Comparison of ENCODE assay signal across 21 mouse cellular contexts in genomic region chr17:31743656-31744055, GRCm38 (mm10).
A peak's percentile ranks its signal among the peaks of the same experiment; 100 is the strongest.
DNase-seq lines count a peak whose midpoint lies in the region; ATAC-seq lines count a peak whose summit lies in the region.
"Had no signal": no experiment of that assay in that cellular context is flagged by ENCODE, and none has a peak within 500 bp of the region (broad histone marks: within the 10 kb centered on the region; RNA-seq: fewer than 3 reads in every experiment).

No protein-coding gene starts in this region.

- no peak overlapping the region for H3K27ac ChIP-seq in midbrain, embryonic 11.5 days (ENCODE audit: low read depth, low read length)
- H3K27ac ChIP-seq in midbrain, embryonic 14.5 days (replicated peaks; ENCODE audit: low read depth, low read length): no peak overlapping the region

- no peaks in the 10 kb centered on the region for H3K36me3 ChIP-seq in midbrain, embryonic 11.5 days (ENCODE audit: control insufficient read depth, insufficient read depth, low read length)
- H3K36me3 ChIP-seq in midbrain, embryonic 14.5 days (ENCODE audit: control insufficient read depth, insufficient read depth, low read length): no peaks in the 10 kb centered on the region
- H3K36me3 ChIP-seq: G1E had no signal

- no peaks in the 10 kb centered on the region for H3K4me1 ChIP-seq in midbrain, embryonic 11.5 days (ENCODE audit: control insufficient read depth, insufficient read depth, low read length)
- no peaks in the 10 kb centered on the region; the same call in 1 of the 2 replicates for H3K4me1 ChIP-seq in midbrain, embryonic 14.5 days (ENCODE audit: control insufficient read depth, insufficient read depth, low read length)

- peak; percentile 69 for DNase-seq in adrenal gland, adult 2 months
- no peak for DNase-seq in adrenal gland, adult 8-10 months
- DNase-seq in adrenal gland, postnatal 14 days: peak; percentile 26
- no peak for DNase-seq in adrenal gland, adult 18-20 months (ENCODE audit: low spot score in 2 of 2)
- peak; percentile 14 for DNase-seq in midbrain, embryonic 11.5 days (ENCODE audit: low spot score, missing footprints)
- DNase-seq in midbrain, embryonic 14.5 days: no peak
- DNase-seq: adrenal gland, postnatal 10 days; adrenal gland, postnatal 25 days; B cell, adult 2 months; cerebellum, adult 11 months; cerebellum, adult 11-12 months; cerebellum, adult 18-20 months; cerebellum, adult 2 months; cerebellum, adult 8-10 months; cerebellum, adult 9-10 months; cerebellum, adult 9-11 months had no signal

- WGBS in midbrain, embryonic 11.5 days: 88% methylated on average over 4 of the region's 4 CpGs
- 89% methylated on average over 4 of the region's 4 CpGs for WGBS in midbrain, embryonic 14.5 days

- no peaks in the 10 kb centered on the region for H3K27me3 ChIP-seq in midbrain, embryonic 11.5 days (ENCODE audit: control insufficient read depth, insufficient read depth, low read length)
- no peaks in the 10 kb centered on the region for H3K27me3 ChIP-seq in midbrain, embryonic 14.5 days (ENCODE audit: control insufficient read depth, insufficient read depth, low read length)
- H3K27me3 ChIP-seq: CH12.LX, Patski had no signal

- H3K9me3 ChIP-seq in midbrain, embryonic 11.5 days (ENCODE audit: control insufficient read depth, low read length): no peaks in the 10 kb centered on the region
- H3K9me3 ChIP-seq in midbrain, embryonic 14.5 days (ENCODE audit: control insufficient read depth, low read length): no peaks in the 10 kb centered on the region
- H3K9me3 ChIP-seq: G1E had no signal

- no peak for ATAC-seq in midbrain, embryonic 11.5 days (ENCODE audit: low FRiP score)
- ATAC-seq in midbrain, embryonic 14.5 days (ENCODE audit: low FRiP score, low TSS enrichment): no peak
- ATAC-seq: activated CD4-positive, CD25-positive, alpha-beta regulatory T cell, adult 4 months; CD4-positive, CD25-positive, alpha-beta regulatory T cell, adult 4 months; Patski had no signal

- no peak overlapping the region for H3K4me2 ChIP-seq in midbrain, embryonic 11.5 days
- H3K4me2 ChIP-seq in midbrain, embryonic 14.5 days (ENCODE audit: low read length): no peak overlapping the region

- no peak overlapping the region for H3K4me3 ChIP-seq in midbrain, embryonic 11.5 days (ENCODE audit: low read depth, low read length)
- no peak overlapping the region for H3K4me3 ChIP-seq in midbrain, embryonic 14.5 days (replicated peaks; ENCODE audit: low read depth, low read length)

- H3K9ac ChIP-seq in midbrain, embryonic 11.5 days (ENCODE audit: low read length): no peak overlapping the region
- H3K9ac ChIP-seq in midbrain, embryonic 14.5 days (replicated peaks; ENCODE audit: low read length): no peak overlapping the region

Comparison
In these comparisons a context has a peak if more than half of its experiments do, and no peak if none do; other contexts are left out.
1. DNase-seq: peak in adrenal gland, adult 2 months (single experiment), adrenal gland, postnatal 14 days (single experiment) and midbrain, embryonic 11.5 days (single experiment); none in adrenal gland, adult 8-10 months (single experiment), adrenal gland, adult 18-20 months (0 of 2) and midbrain, embryonic 14.5 days (single experiment).